Comparison of ENCODE assay signal across 8 mouse cellular contexts in the genomic region with DNA sequence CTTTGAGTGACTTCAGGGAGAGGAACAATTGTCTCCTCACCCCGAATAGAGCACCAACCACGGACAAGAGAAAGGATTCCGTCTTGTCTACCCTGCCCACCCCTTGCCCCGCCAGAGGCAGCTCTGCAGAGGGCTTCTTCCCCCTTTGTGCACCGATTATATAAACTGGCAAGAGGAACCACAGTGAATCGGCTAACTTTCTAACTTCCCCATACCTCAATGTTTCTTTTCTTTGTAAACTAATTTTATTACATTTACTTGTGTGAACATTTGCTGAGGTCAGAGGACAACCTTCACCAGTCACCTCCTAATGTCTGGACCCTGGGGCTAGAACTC. TPM values are rescaled to one million over a fixed set of nuclear protein-coding genes. Genes with fewer than 3 reads are reported as not detected.
DNase-seq lines count a peak whose midpoint lies in the region; ATAC-seq and TF ChIP-seq lines count a peak whose summit lies in the region.

A gene (minus strand): TSS at position 210 of the 336 bp plus-strand sequence.

- 28% methylated on average over 6 of the region's 6 CpGs for WGBS in limb, embryonic 14.5 days
- 8% methylated on average over 6 of the region's 6 CpGs for WGBS in stomach, embryonic 15.5 days

- H3K9ac ChIP-seq in limb, embryonic 14.5 days (ENCODE audit: low read depth, low read length, severe bottlenecking), result peak within 1 kb of the TSS; percentile 76
- peak within 1 kb of the TSS; percentile 75 for H3K9ac ChIP-seq in stomach, embryonic 15.5 days

- no peaks in the 10 kb centered on the region for H3K9me3 ChIP-seq in limb, embryonic 14.5 days (ENCODE audit: control insufficient read depth, low read length)
- H3K9me3 ChIP-seq in stomach, embryonic 15.5 days, result no peaks in the 10 kb centered on the region

- peak; percentile 28; the same call in 1 of the 2 replicates for ATAC-seq in erythroid progenitor cell, adult 5-6 weeks (replicated peaks; ENCODE audit: low FRiP score, poor library complexity, severe bottlenecking)
- no peak for ATAC-seq in limb, embryonic 14.5 days (ENCODE audit: low FRiP score, low read depth)
- ATAC-seq in stomach, embryonic 15.5 days (ENCODE audit: insufficient read depth, low FRiP score, low read depth), result no peak; the same call in 1 of the 2 replicates
- no peak for ATAC-seq in cerebellum, adult (ENCODE audit: insufficient number of reproducible peaks, low FRiP score, low TSS enrichment)

- intact Hi-C loops in heart, postnatal 36 days (cut with DNase I), result loop anchor here (10.0 kb wide), 1 partner anchor 947 kb away; a partner anchor contains a TSS

- DNase-seq in testis, postnatal 14 days (ENCODE audit: low spot score), result no peak
- no peak for DNase-seq in heart, postnatal 36 days
- DNase-seq in limb, embryonic 14.5 days (ENCODE audit: low spot score), result no peak
- no peak for DNase-seq in ovary, postnatal 14 days (ENCODE audit: low spot score)

- no peaks in the 10 kb centered on the region for H3K36me3 ChIP-seq in testis, adult 2 months (ENCODE audit: control insufficient read depth, insufficient read depth, low read length)
- no peaks in the 10 kb centered on the region for H3K36me3 ChIP-seq in limb, embryonic 14.5 days (ENCODE audit: control insufficient read depth, insufficient read depth, low read length)
- H3K36me3 ChIP-seq in stomach, embryonic 15.5 days, result 0 out of 2 replicates have a peak, but pooled peaks cover 4% of the 10 kb centered on the region

- peak within 1 kb of the TSS; percentile 86 for H3K4me2 ChIP-seq in limb, embryonic 14.5 days (replicated peaks; ENCODE audit: low read depth, low read length, severe bottlenecking)
- peak within 1 kb of the TSS; percentile 71 for H3K4me2 ChIP-seq in stomach, embryonic 15.5 days

- TF ChIP-seq CTCF in testis, adult 2 months (IDR thresholded peaks at IDR 0.05; ENCODE audit: control insufficient read depth, insufficient read depth, insufficient replicate concordance, low read depth, low read length), result no peak

- no peak for TF ChIP-seq POLR2A in testis, adult 2 months (IDR thresholded peaks at IDR 0.05; ENCODE audit: control insufficient read depth, low read depth, low read length)
- no peak for TF ChIP-seq POLR2A in limb, embryonic 14.5 days (IDR thresholded peaks at IDR 0.05; ENCODE audit: borderline replicate concordance, extremely low read depth, insufficient read depth, insufficient read length)

- H3K27me3 ChIP-seq in testis, adult 2 months (ENCODE audit: control insufficient read depth, insufficient read depth, low read length), result no peaks in the 10 kb centered on the region
- H3K27me3 ChIP-seq in limb, embryonic 14.5 days (ENCODE audit: control insufficient read depth, insufficient read depth, low read length), result no peaks in the 10 kb centered on the region
- no peaks in the 10 kb centered on the region for H3K27me3 ChIP-seq in stomach, embryonic 15.5 days (replicated peaks)

- no peaks in the 10 kb centered on the region; the same call in none of the 2 replicates for H3K4me1 ChIP-seq in testis, adult 2 months (ENCODE audit: control insufficient read depth, insufficient read depth, low read length)
- H3K4me1 ChIP-seq in limb, embryonic 14.5 days (ENCODE audit: control insufficient read depth, insufficient read depth, low read length), result 0 out of 2 replicates have a peak, but pooled peaks cover 3% of the 10 kb centered on the region
- 0 out of 2 replicates have a peak, but pooled peaks cover 5% of the 10 kb centered on the region for H3K4me1 ChIP-seq in stomach, embryonic 15.5 days

- peak within 1 kb of the TSS; percentile 96 for H3K4me3 ChIP-seq in testis, adult 2 months (ENCODE audit: control insufficient read depth, low read depth, low read length)
- peak within 1 kb of the TSS; percentile 71 for H3K4me3 ChIP-seq in limb, embryonic 14.5 days (replicated peaks; ENCODE audit: low read length)
- peak within 1 kb of the TSS; percentile 78 for H3K4me3 ChIP-seq in stomach, embryonic 15.5 days (replicated peaks)

- H3K27ac ChIP-seq in testis, adult 2 months (ENCODE audit: control insufficient read depth, insufficient read depth, low read depth, low read length), result peak within 1 kb of the TSS; percentile 95
- H3K27ac ChIP-seq in limb, embryonic 14.5 days (replicated peaks; ENCODE audit: low read depth, low read length), result peak within 1 kb of the TSS; percentile 93
- peak within 1 kb of the TSS; percentile 99 for H3K27ac ChIP-seq in stomach, embryonic 15.5 days

RNA-seq across cellular contexts. Expression of the gene that starts here (rescaled TPM):
- polyA plus RNA-seq in testis, adult 2 months (2012; rRNA removed), result 42.4 and 43.9 TPM in 2 replicates
- total RNA-seq in erythroid progenitor cell, adult 5-6 weeks (2015; ENCODE audit: low replicate concordance), result 23.4 and 24.3 TPM in 2 replicates
- 11.7 and 19.4 TPM in 2 replicates for total RNA-seq in erythroid progenitor cell, adult 5-6 weeks (2017; ENCODE audit: low replicate concordance)
- total RNA-seq in heart, postnatal 36 days (2021), result 100 to 1,000 TPM; 209 to 218 TPM
- 50.6 and 71.0 TPM in 2 replicates for polyA plus RNA-seq in limb, embryonic 14.5 days (2012; rRNA removed)
- 213 and 235 TPM in 2 replicates for polyA plus RNA-seq in limb, embryonic 14.5 days (2014; fragmentation: Nextera tagmentation; extraction: Ambion mirVana)
- 241 and 244 TPM in 2 replicates for polyA plus RNA-seq in stomach, embryonic 15.5 days (2015; fragmentation: Nextera tagmentation; extraction: Ambion mirVana)

Comparison
In these comparisons a context has a peak if more than half of its experiments do, and no peak if none do; other contexts are left out.
1. RNA of the gene that starts here (total RNA-seq): 209 to 218 TPM in heart, postnatal 36 days; 11.7 to 24.3 TPM in erythroid progenitor cell, adult 5-6 weeks; every median in the first group is over 4 times any median in the second.
2. Peak in every context shown above with its lines, with median percentiles within 50 percentile points of each other: H3K27ac ChIP-seq and H3K4me3 ChIP-seq.